Mouse (Mus musculus) midbrain, embryonic 13.5 days (tissue): Measurements from ENCODE around the gene Phc2. TPM values are rescaled to one million over a fixed set of nuclear protein-coding genes. Genes with fewer than 3 reads are reported as not detected.

Experiments used
- ATAC-seq: fragments of 200-750 bp; cut with Nextera tagmentation; 2 replicates; pipeline ENCODE4 v1.8.0; 2017; ENCODE audit warnings: mild to moderate bottlenecking, moderate TSS enrichment, moderate library complexity
- H3K27ac ChIP-seq: fragments of 300-500 bp; sonication (generic); 2 replicates; pipeline ENCODE4 v1.5.1; 2015; ENCODE audit warnings: inconsistent platforms, mild to moderate bottlenecking, moderate library complexity
- H3K27me3 ChIP-seq: fragments of 300-500 bp; sonication (generic); 2 replicates; pipeline ENCODE4 v1.6.1; 2015; ENCODE audit warnings: mild to moderate bottlenecking, inconsistent platforms
- H3K36me3 ChIP-seq: fragments of 300-500 bp; sonication (generic); 2 replicates; pipeline ENCODE4 v1.6.1; 2015; ENCODE audit warnings: mild to moderate bottlenecking, inconsistent platforms
- H3K4me1 ChIP-seq: fragments of 300-500 bp; sonication (generic); replicated peaks from 2 replicates; pipeline ENCODE4 v1.6.1; 2015; ENCODE audit warnings: inconsistent platforms
- H3K4me2 ChIP-seq: fragments of 300-500 bp; sonication (generic); replicated peaks from 2 replicates; pipeline ENCODE4 v1.6.1; 2015; ENCODE audit warnings: moderate library complexity, mild to moderate bottlenecking, inconsistent platforms
- H3K4me3 ChIP-seq: fragments of 300-500 bp; sonication (generic); replicated peaks from 2 replicates; pipeline ENCODE4 v1.5.1; 2015; ENCODE audit warnings: mild to moderate bottlenecking, inconsistent platforms
- H3K9ac ChIP-seq: fragments of 300-500 bp; sonication (generic); replicated peaks from 2 replicates; pipeline ENCODE4 v1.6.1; 2015; ENCODE audit warnings: mild to moderate bottlenecking, inconsistent platforms
- H3K9me3 ChIP-seq: fragments of 300-500 bp; sonication (generic); 2 replicates; pipeline ENCODE4 v1.6.1; 2016; ENCODE audit warnings: mild to moderate bottlenecking, inconsistent platforms
- WGBS: fragments of 180-500 bp; shearing (Covaris S2); methylation state at CpG from one replicate; pipeline ENCODE4 v1.1.7; 2015; 5-methylcytosine and 5-hydroxymethylcytosine counted together
- polyA plus RNA-seq: library from polyadenylated mRNA; unstranded; fragments of >200 nt; fragmentation: Nextera tagmentation; extraction: Ambion mirVana; gene quantifications from 2 replicates; pipeline ENCODE4 v1.2.1, GENCODE M21; 2015

Phc2 gene
- polyA plus RNA-seq, 1 experiment from 2014 or later, result 36.1 TPM

DNA sequence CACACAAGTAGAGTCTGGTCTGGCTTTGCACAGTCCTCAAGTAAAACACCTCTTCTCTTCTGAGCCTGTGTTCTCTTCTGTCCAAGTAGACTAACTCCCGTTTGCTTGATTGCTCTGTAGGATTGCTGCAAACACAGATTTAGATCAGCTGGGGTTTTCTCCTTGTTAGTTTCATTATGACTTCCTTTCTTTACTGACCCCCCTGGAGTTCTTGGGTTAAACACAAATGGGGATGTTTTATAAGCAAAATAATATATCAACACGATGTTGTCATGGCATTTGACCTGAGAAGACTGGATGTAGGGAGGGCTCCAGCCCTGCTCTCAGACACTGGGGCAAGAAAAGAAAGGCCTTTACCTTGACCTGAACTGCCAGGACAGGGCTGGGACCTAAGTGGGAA is 35.5 kb upstream of the Phc2 start:
- no peak overlapping the region for H3K9ac ChIP-seq
- H3K4me2 ChIP-seq, result no peak overlapping the region
- H3K4me1 ChIP-seq, result no peaks in the 10 kb centered on the region
- H3K27me3 ChIP-seq, result no peaks in the 10 kb centered on the region
- 55% methylated on average over 2 of the region's 2 CpGs for WGBS
- H3K27ac ChIP-seq, result no peak overlapping the region
- no peak for ATAC-seq
- no peaks in the 10 kb centered on the region for H3K36me3 ChIP-seq
- H3K4me3 ChIP-seq, result no peak overlapping the region
- no peaks in the 10 kb centered on the region for H3K9me3 ChIP-seq

DNA sequence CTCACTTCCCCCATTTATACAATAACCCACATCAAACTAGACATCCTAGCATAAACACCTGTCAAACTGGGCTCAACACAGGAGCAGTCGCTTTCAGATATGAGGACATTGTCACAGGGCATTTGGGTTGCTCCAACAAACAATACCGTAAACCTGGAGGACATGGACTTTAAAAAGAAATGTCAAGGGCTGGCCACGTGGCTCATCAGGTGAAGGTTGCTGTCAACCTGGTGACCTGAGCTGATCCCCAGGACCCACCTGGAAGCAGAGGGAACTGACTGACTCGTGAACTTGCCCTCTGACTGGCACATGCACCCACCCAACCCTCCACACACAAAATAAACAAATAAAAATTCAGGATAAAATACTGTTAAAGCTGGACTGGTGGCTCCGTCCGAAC is 33.9 kb upstream of the Phc2 start:
- Histone ChIP-seq H3K27me3 (no peaks in the 10 kb centered on the region), H3K4me1 (no peaks in the 10 kb centered on the region), H3K27ac (no peak overlapping the region), H3K36me3 (no peaks in the 10 kb centered on the region), H3K4me3 (no peak overlapping the region), H3K4me2 (no peak overlapping the region), H3K9ac (no peak overlapping the region), H3K9me3 (no peaks in the 10 kb centered on the region; the same call in 1 of the 2 replicates)
- 87% methylated on average over 6 of the region's 6 CpGs for WGBS
- no peak for ATAC-seq

DNA sequence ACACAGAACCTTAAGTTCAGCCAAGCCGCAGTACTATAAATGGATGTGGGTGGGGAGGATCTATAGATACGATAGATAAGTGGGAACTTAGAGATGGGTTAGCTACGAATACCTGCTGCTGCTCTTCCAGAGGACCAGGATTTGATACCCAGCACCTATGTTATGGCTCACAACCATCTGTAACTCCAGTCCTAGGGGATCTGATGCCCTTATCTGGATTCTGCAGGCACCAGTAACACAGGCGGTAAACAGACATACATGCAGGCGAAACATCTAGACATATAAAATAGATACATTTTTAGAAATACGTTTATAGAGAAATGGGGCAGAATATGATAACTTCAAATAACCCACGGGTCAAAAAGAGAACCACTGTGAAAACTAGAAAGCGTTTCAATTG is 33.4 kb upstream of the Phc2 start:
- no peaks in the 10 kb centered on the region for H3K27me3 ChIP-seq
- WGBS, result 91% methylated on average over 8 of the region's 8 CpGs
- H3K9ac ChIP-seq, result no peak overlapping the region
- H3K4me2 ChIP-seq, result no peak overlapping the region
- H3K4me1 ChIP-seq, result no peaks in the 10 kb centered on the region
- no peaks in the 10 kb centered on the region for H3K36me3 ChIP-seq
- H3K27ac ChIP-seq, result no peak overlapping the region
- H3K4me3 ChIP-seq, result no peak overlapping the region
- H3K9me3 ChIP-seq, result no peaks in the 10 kb centered on the region; the same call in 1 of the 2 replicates
- no peak for ATAC-seq

DNA sequence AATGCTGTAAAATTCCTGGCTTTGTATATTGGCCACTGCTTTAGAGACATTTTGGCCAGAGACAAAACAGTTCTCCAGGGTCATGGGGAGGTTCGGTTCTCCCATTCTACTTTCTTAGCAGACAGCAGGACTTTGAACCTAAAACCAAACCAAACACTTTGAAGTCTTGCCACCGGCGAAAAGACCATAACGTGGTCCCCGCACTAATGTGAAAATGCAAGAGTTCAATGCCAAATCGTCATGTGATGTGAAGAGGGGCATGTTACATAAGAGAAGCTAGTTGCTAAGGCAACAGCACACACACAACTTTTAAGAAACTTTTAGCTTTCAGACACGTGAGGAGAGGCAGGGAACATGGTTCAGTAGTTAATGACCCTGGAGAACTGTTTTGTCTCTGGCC is 19.1 kb upstream of the Phc2 start:
- no peaks in the 10 kb centered on the region for H3K27me3 ChIP-seq
- H3K9ac ChIP-seq, result no peak overlapping the region
- 77% methylated on average over 7 of the region's 7 CpGs for whole genome bisulfite sequencing
- ATAC-seq, result no peak
- H3K27ac ChIP-seq, result no peak overlapping the region
- no peaks in the 10 kb centered on the region for H3K9me3 ChIP-seq
- H3K36me3 ChIP-seq, result no peaks in the 10 kb centered on the region
- H3K4me3 ChIP-seq, result no peak overlapping the region
- peaks cover 15% of the 10 kb centered on the region for H3K4me1 ChIP-seq
- no peak overlapping the region for H3K4me2 ChIP-seq

DNA sequence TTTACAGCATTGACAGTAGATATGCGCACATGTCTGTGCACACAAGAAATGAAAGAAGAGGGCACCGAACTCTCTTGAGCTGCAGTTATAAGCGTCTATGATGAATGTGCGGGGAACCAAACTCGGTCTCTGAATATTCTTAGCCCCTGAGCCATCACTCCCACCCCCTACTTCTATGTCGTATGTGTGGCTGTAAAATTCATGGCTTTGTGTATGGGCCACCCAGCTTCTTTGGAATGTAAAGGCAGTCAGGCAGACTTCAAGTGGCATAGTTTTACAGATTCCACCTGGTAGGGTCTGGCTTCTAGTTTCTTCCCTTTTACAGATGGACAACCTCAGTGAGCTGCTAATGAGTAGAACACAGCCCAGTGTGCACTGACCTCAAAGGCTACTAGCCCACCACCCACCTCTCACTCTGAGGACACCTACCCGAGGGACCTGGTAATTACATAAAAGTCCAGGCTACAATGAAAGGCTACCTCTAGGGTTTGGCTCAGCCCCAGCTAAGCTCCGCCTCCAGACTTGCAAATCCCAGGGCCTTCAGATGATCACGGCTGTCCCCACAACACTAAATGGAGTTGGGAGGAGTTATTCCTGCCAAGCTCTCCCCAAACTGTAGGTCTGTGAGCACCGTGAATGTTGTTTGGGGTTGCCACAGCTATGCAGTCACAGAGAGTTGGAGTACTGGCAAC is 18.5 kb upstream of the Phc2 start:
- H3K4me2 ChIP-seq, result no peak overlapping the region
- peak overlapping the region; percentile 7; the same call in 1 of the 2 replicates for H3K27ac ChIP-seq
- no peak overlapping the region for H3K9ac ChIP-seq
- ATAC-seq, result no peak
- 62% methylated on average over 10 of the region's 10 CpGs for WGBS
- H3K27me3 ChIP-seq, result no peaks in the 10 kb centered on the region
- H3K4me3 ChIP-seq, result no peak overlapping the region
- peaks cover 15% of the 10 kb centered on the region for H3K4me1 ChIP-seq
- H3K36me3 ChIP-seq, result no peaks in the 10 kb centered on the region
- H3K9me3 ChIP-seq, result no peaks in the 10 kb centered on the region

DNA sequence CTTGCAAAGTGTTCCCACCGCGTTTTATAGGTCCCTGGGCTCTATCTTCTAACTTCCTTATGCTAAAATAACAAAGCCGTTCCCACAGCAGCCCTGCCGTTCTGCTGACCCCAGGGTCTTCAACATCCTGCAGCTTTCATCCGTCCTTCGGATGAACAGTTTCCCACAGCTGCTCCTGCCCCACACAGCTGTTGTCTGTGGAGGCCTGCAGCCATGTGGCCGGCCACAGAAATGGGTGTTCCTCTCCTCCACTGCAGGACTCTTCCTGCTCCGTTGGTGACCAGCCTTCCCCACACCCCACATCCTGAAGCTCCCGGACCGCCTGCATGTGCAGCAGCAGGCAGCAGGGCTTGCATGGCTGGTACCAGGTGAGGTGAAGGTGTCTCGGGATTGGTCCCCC is 17.3 kb upstream of the Phc2 start:
- Histone ChIP-seq H3K36me3 (no peaks in the 10 kb centered on the region), H3K27me3 (no peaks in the 10 kb centered on the region), H3K27ac (no peak overlapping the region), H3K4me1 (peaks cover 15% of the 10 kb centered on the region), H3K4me2 (no peak overlapping the region), H3K9me3 (no peaks in the 10 kb centered on the region), H3K9ac (no peak overlapping the region), H3K4me3 (no peak overlapping the region)
- no peak for ATAC-seq
- WGBS, result 57% methylated on average over 11 of the region's 11 CpGs

DNA sequence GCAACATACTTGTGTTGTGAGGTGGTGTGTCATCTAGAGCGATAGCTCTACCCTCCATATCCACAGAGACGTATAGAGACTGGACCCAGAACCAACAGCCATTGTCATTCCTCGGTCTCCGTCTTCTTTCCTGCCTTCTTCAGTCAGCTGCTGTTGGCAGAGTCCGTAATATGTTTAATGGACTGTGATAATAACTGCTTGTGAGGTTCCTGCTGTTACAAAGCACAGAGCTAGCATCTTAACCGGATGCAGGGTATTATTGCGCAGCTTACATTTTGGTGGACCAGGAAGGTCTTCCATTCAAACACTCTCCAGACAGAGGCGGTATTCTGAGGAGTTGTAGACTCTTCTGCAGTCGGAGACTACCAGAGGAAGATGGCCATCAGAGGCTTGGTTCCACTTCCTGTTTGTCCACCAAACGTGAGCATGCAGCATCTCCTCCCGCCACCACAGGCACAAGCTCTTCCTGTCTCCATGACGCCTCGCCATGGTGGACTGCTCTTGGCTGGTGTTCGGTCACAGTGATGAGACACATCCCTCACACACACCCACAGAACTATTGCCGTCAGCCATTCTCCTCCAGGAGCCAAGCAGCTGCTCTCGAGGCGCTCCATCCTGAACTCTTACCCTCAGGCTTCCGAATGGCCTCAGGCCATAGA is 16.1 kb upstream of the Phc2 start:
- no peaks in the 10 kb centered on the region for H3K9me3 ChIP-seq
- 85% methylated on average over 18 of the region's 18 CpGs for WGBS
- no peak overlapping the region for H3K4me3 ChIP-seq
- no peaks in the 10 kb centered on the region for H3K36me3 ChIP-seq
- peaks cover 15% of the 10 kb centered on the region for H3K4me1 ChIP-seq
- H3K4me2 ChIP-seq, result no peak overlapping the region
- H3K27me3 ChIP-seq, result no peaks in the 10 kb centered on the region
- no peak overlapping the region for H3K9ac ChIP-seq
- H3K27ac ChIP-seq, result no peak overlapping the region
- ATAC-seq, result no peak

DNA sequence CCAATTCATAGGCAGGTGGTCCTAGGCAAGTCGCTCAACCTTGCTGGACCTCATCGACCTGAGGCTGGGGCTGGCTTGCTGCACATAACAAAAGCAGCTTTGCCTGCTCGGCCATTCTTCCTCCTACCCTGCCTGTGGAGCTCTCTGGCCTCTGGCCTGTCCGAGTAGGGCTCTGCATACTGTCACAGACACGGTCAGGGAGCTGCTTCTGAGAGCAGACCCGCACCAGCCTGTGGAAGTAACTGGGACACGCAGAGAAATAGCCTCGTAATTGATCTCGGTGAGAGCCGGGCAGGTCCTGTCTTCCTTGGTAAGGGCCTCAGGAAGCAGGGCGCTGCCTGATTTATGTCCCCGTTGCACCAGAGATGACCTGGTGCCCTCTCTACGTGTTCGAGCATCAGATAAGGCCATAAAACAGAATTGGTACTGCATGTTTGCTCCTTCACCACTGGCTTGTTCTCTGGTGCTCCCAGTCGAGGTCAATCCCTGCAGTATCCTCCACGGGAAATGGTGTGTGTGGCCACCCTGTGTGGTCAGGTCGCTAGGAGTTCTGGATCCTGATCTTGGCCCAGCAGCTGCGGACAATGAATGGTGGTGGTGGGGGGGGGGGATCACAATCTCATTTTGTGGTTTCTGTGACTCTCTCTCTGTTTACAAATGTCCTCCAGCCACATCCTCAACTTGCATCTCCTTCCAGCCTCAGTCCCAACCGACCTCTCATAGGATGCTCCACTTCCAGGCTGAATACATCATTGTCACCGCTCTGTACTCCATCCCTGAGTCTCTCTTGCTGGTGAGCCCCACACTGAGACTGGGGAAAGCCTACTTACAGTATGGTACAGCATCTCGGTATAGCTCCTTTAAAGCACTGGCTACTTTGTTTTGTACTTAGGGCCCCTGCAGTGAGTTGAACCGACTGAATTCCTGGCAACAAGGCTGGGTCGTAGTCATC is 12.5 kb upstream of the Phc2 start:
- no peak overlapping the region for H3K4me2 ChIP-seq
- no peak overlapping the region for H3K27ac ChIP-seq
- WGBS, result 61% methylated on average over 23 of the region's 23 CpGs
- H3K9me3 ChIP-seq, result no peaks in the 10 kb centered on the region
- peaks cover 5% of the 10 kb centered on the region; the same call in 1 of the 2 replicates for H3K4me1 ChIP-seq
- H3K36me3 ChIP-seq, result no peaks in the 10 kb centered on the region
- H3K9ac ChIP-seq, result no peak overlapping the region
- ATAC-seq, result no peak
- H3K27me3 ChIP-seq, result no peaks in the 10 kb centered on the region
- no peak overlapping the region for H3K4me3 ChIP-seq

DNA sequence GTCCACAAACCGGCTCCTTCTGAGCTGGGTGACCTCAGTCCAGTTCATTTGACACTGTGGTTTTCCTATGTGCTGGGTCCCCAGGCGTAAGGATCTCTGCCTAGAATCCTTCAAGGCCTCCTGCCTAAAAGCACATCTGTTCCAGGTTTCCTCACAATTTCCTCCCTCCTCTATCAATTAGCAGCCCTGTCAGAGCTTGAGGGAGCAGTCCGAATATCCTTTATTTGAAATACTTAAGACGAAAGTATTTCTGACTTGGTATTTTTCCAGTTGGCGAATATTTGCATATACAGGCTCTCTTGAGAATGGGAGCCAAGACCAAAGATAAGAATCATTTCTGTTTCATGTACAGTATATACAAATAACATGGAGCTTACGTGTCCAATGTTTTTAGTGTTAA is 8.6 kb upstream of the Phc2 start:
- Histone ChIP-seq H3K9me3 (no peaks in the 10 kb centered on the region), H3K9ac (no peak overlapping the region), H3K4me1 (0 out of 2 replicates have a peak, but pooled peaks cover 2% of the 10 kb centered on the region), H3K4me3 (no peak overlapping the region), H3K27ac (no peak overlapping the region), H3K36me3 (no peaks in the 10 kb centered on the region), H3K27me3 (no peaks in the 10 kb centered on the region), H3K4me2 (no peak overlapping the region)
- ATAC-seq, result no peak
- 86% methylated on average over 6 of the region's 6 CpGs for WGBS

DNA sequence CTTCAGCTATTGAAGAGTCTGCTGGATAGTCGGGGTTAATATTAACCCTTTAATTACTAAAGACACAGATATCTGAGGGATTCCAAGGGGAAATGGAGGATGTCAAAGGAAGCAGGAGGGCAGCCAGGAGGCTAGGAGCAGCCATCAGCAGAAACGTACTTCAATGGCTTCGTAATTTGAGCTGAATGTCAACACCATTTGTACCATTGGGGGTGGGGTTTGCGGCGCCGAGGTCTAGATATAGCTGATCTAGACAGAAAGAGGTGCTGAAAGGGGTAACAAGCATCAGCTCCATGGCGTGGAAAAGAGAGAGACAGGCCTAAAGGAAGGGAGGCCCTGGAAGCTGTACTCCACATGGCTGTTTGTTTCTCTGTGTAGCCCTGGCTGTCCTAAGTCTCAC is 7.7 kb upstream of the Phc2 start:
- Histone ChIP-seq H3K4me2 (no peak overlapping the region), H3K9me3 (no peaks in the 10 kb centered on the region), H3K9ac (no peak overlapping the region), H3K4me1 (0 out of 2 replicates have a peak, but pooled peaks cover 5% of the 10 kb centered on the region), H3K27me3 (no peaks in the 10 kb centered on the region), H3K36me3 (no peaks in the 10 kb centered on the region), H3K27ac (no peak overlapping the region), H3K4me3 (no peak overlapping the region)
- 66% methylated on average over 7 of the region's 7 CpGs for WGBS
- ATAC-seq, result no peak

DNA sequence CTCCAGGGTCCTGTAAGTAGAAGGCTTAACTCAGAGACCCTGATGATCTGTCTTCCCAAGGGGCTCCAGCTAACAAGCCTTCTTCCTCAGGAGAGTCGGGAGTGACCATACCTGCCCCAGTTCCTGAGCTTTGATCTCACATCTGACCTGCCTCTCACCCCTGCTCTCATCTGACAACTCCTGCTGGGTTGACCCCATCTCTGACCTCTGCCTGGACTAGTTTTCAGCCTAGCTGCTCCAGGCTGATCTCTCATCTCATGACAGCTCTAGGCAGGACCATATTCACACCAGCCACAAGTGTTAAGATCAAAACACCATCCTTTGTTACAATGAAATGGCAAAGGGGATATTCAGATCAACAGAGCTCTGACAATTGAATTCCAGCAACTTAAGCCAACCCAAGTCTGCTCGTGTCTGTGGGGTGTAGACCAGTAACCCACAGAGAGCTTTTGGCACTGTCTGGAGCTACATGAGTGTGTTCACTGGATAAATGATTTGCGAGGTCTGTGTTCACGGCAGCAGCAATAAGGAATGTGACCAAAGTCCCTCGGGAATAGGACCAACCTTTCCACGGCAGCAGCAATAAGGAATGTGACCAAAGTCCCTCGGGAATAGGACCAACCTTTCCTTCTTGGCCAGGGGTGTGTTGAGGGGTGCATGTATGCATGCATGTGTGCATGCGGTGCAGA is 5.8 kb upstream of the Phc2 start:
- Histone ChIP-seq H3K4me2 (no peak overlapping the region), H3K9me3 (no peaks in the 10 kb centered on the region), H3K4me3 (no peak overlapping the region), H3K4me1 (peaks cover 23% of the 10 kb centered on the region), H3K27me3 (no peaks in the 10 kb centered on the region), H3K27ac (no peak overlapping the region), H3K9ac (no peak overlapping the region), H3K36me3 (no peaks in the 10 kb centered on the region)
- ATAC-seq, result no peak
- WGBS, result 71% methylated on average over 8 of the region's 8 CpGs
